Mouse (Mus musculus) cerebellum, adult 8-10 months (tissue): ENCODE results near the gene Ndufv1.
A peak's percentile ranks its signal among the peaks of the same experiment; 100 is the strongest.
"Not testable (repeated sequence)": the region's sequence is repeated elsewhere in the genome, so short reads cannot be mapped to it uniquely, and the experiment has no call there.

ENCODE experiments used
- DNase-seq: peaks from one replicate; pipeline ENCODE4 v3.0.0; 2022

The Ndufv1 gene

GRCm38 (mm10) chr19:4041500-4041899 is 28.9 kb upstream of the Ndufv1 start:
- not testable (repeated sequence) for DNase-seq

GRCm38 (mm10) chr19:4040941-4041340 is 28.3 kb upstream of the Ndufv1 start:
- DNase-seq: not testable (repeated sequence)

GRCm38 (mm10) chr19:4037788-4038232 is 25.2 kb upstream of the Ndufv1 start, which contains the start of gene Gstp1:
TSS of gene Gstp1 (minus strand) at chr19:4037985.
- DNase-seq: peak; percentile 81

GRCm38 (mm10) chr19:4037154-4037787 is 24.7 kb upstream of the Ndufv1 start:
- not testable (repeated sequence) for DNase-seq

- DNase-seq: peak; percentile 12
These were observed 23.9 kb upstream of the Ndufv1 start for GRCm38 (mm10) chr19:4036327-4037045.

GRCm38 (mm10) chr19:4033742-4034141 is 21.1 kb upstream of the Ndufv1 start:
- no peak for DNase-seq

GRCm38 (mm10) chr19:4033298-4033697 is 20.7 kb upstream of the Ndufv1 start:
- DNase-seq: no peak

- no peak for DNase-seq
These were observed 20.1 kb upstream of the Ndufv1 start for GRCm38 (mm10) chr19:4032668-4033067.

- no peak for DNase-seq
These were observed 15.0 kb upstream of the Ndufv1 start for GRCm38 (mm10) chr19:4027576-4027975.

- DNase-seq: no peak
These were observed 10.6 kb upstream of the Ndufv1 start for GRCm38 (mm10) chr19:4023185-4023584.

- peak; percentile 86 for DNase-seq
These were observed 6.4 kb upstream of the Ndufv1 start for GRCm38 (mm10) chr19:4018743-4019583.

- DNase-seq: no peak
These were observed 5.4 kb upstream of the Ndufv1 start for GRCm38 (mm10) chr19:4017921-4018587.

GRCm38 (mm10) chr19:4015635-4016034 is 3.0 kb upstream of the Ndufv1 start:
- DNase-seq: no peak

- DNase-seq: peak; percentile 12
These were observed 2.2 kb upstream of the Ndufv1 start for GRCm38 (mm10) chr19:4014802-4015201.

- no peak for DNase-seq
These were observed 460 bp upstream of the Ndufv1 start for GRCm38 (mm10) chr19:4013066-4013465.

- no peak for DNase-seq
These were observed 1.5 kb downstream of the Ndufv1 start for GRCm38 (mm10) chr19:4011086-4011485.

GRCm38 (mm10) chr19:4005971-4006370 is 6.6 kb downstream of the Ndufv1 start:
- no peak for DNase-seq

- DNase-seq: no peak
These were observed 7.5 kb downstream of the Ndufv1 start for GRCm38 (mm10) chr19:4005091-4005490.

GRCm38 (mm10) chr19:4004331-4004730 is 8.3 kb downstream of the Ndufv1 start:
- DNase-seq: no peak

GRCm38 (mm10) chr19:4003641-4004040 is 9.0 kb downstream of the Ndufv1 start:
- DNase-seq: no peak

- no peak for DNase-seq
These were observed 9.5 kb downstream of the Ndufv1 start, which contains the start of gene Doc2g for GRCm38 (mm10) chr19:4003112-4003511. TSS of gene Doc2g (plus strand) at chr19:4003313.

- no peak for DNase-seq
These were observed 10.9 kb downstream of the Ndufv1 start for GRCm38 (mm10) chr19:4001752-4002151.
